Mouse (Mus musculus) erythroblast, embryonic 14.5 days (primary cell): ENCODE measurements around the gene Pdzrn3.

Source experiments
- GATA1 ChIP-seq: IDR thresholded peaks from 2 replicates; pipeline ENCODE4 v1.6.1; 2012; ENCODE audit warnings: low read length, inconsistent platforms, mixed read lengths
- TAL1 ChIP-seq: IDR thresholded peaks from 3 replicates; pipeline ENCODE4 v1.6.1; 2012; ENCODE audit warnings: low read length, inconsistent platforms, mixed read lengths

- TF ChIP-seq GATA1 (no peak), TAL1 (no peak)
Measured at GRCm38 (mm10) chr6:101350414-101350973, 27.2 kb downstream of the Pdzrn3 start.
